Mouse (Mus musculus) lung, embryonic 15.5 days (tissue): ENCODE results near the gene Shisal2b. TPM values are rescaled to one million over a fixed set of nuclear protein-coding genes. Genes with fewer than 3 reads are reported as not detected.

ENCODE experiments used
- ATAC-seq: fragments of 200-750 bp; cut with Nextera tagmentation; 2 replicates; pipeline ENCODE4 v1.8.0; 2017; ENCODE audit warnings: moderate number of reproducible peaks, borderline replicate concordance; ENCODE audit not compliant: low FRiP score, low TSS enrichment; ENCODE audit errors: extremely low read depth
- H3K27ac ChIP-seq: fragments of 300-500 bp; sonication (generic); 2 replicates; pipeline ENCODE4 v1.5.1; 2015; ENCODE audit warnings: moderate library complexity, mild to moderate bottlenecking, inconsistent platforms
- H3K27me3 ChIP-seq: fragments of 300-500 bp; sonication (generic); 2 replicates; pipeline ENCODE4 v1.6.1; 2015; ENCODE audit warnings: inconsistent platforms
- H3K36me3 ChIP-seq: fragments of 300-500 bp; sonication (generic); 2 replicates; pipeline ENCODE4 v1.6.1; 2015; ENCODE audit warnings: inconsistent platforms
- H3K4me1 ChIP-seq: fragments of 300-500 bp; sonication (generic); 2 replicates; pipeline ENCODE4 v1.6.1; 2015; ENCODE audit warnings: inconsistent platforms
- H3K4me2 ChIP-seq: fragments of 300-500 bp; sonication (generic); 2 replicates; pipeline ENCODE4 v1.6.1; 2015; ENCODE audit warnings: inconsistent platforms, mild to moderate bottlenecking, moderate library complexity
- H3K4me3 ChIP-seq: fragments of 300-500 bp; sonication (generic); 2 replicates; pipeline ENCODE4 v1.5.1; 2015; ENCODE audit warnings: mild to moderate bottlenecking, inconsistent platforms
- H3K9ac ChIP-seq: fragments of 300-500 bp; sonication (generic); 2 replicates; pipeline ENCODE4 v1.6.1; 2015; ENCODE audit warnings: inconsistent platforms
- H3K9me3 ChIP-seq: fragments of 300-500 bp; sonication (generic); 2 replicates; pipeline ENCODE4 v1.6.1; 2016; ENCODE audit warnings: inconsistent platforms
- WGBS: fragments of 180-500 bp; shearing (Covaris S2); methylation state at CpG from one replicate; pipeline ENCODE4 v1.1.7; 2015; 5-methylcytosine and 5-hydroxymethylcytosine counted together
- polyA plus RNA-seq: library from polyadenylated mRNA; unstranded; fragments of >200 nt; fragmentation: Nextera tagmentation; extraction: Ambion mirVana; gene quantifications from 2 replicates; pipeline ENCODE4 v1.2.1, GENCODE M21; 2015

The Shisal2b gene
- polyA plus RNA-seq, 1 experiment from 2014 or later = 0.32 TPM

GRCm38 (mm10) chr13:104799566-104800182 lies 64.0 kb downstream of the Shisal2b start:
- no peak for ATAC-seq
- Histone ChIP-seq H3K4me1 (no peaks in the 10 kb centered on the region), H3K9ac (no peak overlapping the region), H3K27ac (no peak overlapping the region), H3K4me3 (no peak overlapping the region), H3K9me3 (no peaks in the 10 kb centered on the region), H3K4me2 (no peak overlapping the region), H3K27me3 (no peaks in the 10 kb centered on the region), H3K36me3 (peaks cover 23% of the 10 kb centered on the region)
- WGBS = 75% methylated on average over 7 of the region's 7 CpGs

DNA sequence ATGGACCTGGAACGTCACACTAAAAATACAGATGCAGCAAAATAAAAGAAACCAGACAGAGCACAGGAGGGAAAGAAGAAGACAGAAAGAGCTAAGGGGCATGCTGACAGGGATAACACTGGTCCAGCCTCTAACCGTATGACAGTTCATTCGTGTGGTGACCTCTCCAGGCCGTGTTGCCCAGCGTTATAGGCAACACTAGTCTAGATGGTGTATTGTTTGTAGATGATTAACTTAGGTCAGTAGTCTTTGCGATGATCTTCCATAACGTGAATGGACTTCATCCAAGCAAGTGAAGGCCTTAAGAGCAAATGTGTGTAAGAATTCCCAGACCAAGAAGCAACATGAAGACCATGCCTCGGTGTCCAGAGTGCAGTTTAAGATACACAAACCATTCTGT lies 64.6 kb downstream of the Shisal2b start:
- 91% methylated on average over 8 of the region's 8 CpGs for WGBS
- H3K27ac ChIP-seq = no peak overlapping the region
- H3K36me3 ChIP-seq = peaks cover 22% of the 10 kb centered on the region
- no peak overlapping the region for H3K9ac ChIP-seq
- H3K4me2 ChIP-seq = no peak overlapping the region
- no peaks in the 10 kb centered on the region for H3K9me3 ChIP-seq
- no peaks in the 10 kb centered on the region for H3K4me1 ChIP-seq
- no peak overlapping the region for H3K4me3 ChIP-seq
- no peaks in the 10 kb centered on the region for H3K27me3 ChIP-seq
- no peak for ATAC-seq

Other genes starting within 250 kb of the Shisal2b start
- gene Srek1ip1, start 71.4 kb downstream of the Shisal2b start, polyA plus RNA-seq = 21.9 and 23.0 TPM in 2 replicates
- gene Cwc27, start 46.8 kb downstream of the Shisal2b start, polyA plus RNA-seq = 23.7 and 26.2 TPM in 2 replicates
- 1.0 and 1.1 TPM in 2 replicates for gene Rgs7bp, start 191.0 kb upstream of the Shisal2b start, polyA plus RNA-seq
- gene 4933425L06Rik, start 218.2 kb upstream of the Shisal2b start, polyA plus RNA-seq = not detected in 2 replicates